Mouse (Mus musculus) thymus, postnatal 14 days (tissue): ENCODE results near the gene Xylt1.

Experiments used
- DNase-seq: peaks from one replicate; pipeline ENCODE4 v3.0.0; 2021

Gene Xylt1

DNA sequence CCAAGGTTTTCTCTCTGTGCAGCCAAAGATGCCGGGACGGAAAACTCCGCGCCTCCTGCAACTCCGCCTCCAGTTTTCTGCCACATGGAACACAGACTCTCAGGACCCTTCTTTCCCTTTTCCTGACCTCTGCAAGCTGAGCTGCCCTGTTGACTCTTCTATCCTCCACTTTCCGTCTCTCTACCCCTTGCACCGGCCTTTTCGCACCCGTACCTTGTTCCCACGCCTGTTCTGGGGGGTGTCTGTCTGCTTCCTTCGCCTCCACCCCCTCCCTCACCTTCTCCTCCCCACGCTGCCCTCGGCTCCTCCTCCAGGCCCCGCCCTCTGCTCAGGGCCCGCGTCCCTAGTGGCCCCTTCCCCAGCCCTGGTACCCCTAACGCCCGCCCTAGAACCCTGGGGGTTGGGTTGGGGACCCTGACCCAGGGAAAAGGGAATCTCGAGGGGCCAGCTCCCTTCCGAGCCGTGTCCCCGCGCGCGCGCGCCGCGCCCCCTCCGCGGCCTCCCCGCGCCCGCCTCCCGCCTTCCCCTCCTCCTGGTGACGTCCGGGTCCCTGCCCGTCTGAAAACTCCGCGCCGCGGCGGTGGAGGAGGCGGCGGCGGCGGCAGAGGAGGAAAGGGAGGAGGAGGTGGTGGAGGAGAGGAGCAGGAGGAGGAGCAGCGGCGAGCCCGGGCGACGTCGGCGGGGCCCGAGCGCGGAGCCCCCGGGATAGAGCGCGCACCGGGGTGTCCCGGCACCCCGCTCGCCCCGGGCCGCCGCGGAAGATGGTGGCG, at the start of gene Xylt1:
Xylt1 (plus strand) TSS at position 562 of the 770 bp plus-strand sequence.
- peak; percentile 89 for DNase-seq

DNA sequence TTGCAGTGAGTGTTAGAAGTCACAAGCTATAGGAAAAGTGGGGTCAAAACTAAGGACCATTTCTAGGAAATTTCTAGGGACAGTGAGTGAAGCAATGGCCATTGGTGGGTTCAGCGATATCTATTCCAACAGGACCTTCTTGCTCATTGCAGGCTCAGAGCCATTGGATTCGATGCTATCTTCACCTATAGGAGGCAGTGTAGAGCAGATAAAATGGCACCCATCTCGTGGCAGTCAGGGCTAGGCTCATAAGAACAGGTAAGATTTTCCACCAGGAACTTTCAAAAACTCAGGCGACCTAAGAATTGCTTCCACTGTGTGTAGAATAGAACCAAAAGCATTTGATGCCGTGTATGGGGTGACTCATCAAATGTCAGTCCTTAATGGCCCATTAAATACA, 46.8 kb upstream of the Xylt1 start:
- DNase-seq, result no peak

DNA sequence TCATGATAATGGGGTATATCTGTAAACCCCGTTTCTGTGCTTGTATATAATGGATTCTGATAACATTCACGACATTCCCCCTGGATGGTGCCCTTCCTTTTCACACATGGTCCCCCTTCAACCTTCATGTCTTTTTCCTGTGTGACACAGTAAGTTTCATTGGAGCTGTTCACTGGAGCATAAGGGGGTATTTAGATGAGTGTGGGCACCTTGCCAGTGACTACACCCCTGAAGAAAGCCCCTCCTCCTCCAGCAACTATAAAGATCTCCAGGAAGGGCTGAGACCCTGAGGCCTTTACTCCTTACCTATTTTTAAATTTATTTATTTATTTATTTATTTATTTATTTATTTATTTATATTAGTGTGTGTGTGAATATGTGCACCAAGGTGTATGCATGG, 24.5 kb upstream of the Xylt1 start:
- no peak for DNase-seq

DNA sequence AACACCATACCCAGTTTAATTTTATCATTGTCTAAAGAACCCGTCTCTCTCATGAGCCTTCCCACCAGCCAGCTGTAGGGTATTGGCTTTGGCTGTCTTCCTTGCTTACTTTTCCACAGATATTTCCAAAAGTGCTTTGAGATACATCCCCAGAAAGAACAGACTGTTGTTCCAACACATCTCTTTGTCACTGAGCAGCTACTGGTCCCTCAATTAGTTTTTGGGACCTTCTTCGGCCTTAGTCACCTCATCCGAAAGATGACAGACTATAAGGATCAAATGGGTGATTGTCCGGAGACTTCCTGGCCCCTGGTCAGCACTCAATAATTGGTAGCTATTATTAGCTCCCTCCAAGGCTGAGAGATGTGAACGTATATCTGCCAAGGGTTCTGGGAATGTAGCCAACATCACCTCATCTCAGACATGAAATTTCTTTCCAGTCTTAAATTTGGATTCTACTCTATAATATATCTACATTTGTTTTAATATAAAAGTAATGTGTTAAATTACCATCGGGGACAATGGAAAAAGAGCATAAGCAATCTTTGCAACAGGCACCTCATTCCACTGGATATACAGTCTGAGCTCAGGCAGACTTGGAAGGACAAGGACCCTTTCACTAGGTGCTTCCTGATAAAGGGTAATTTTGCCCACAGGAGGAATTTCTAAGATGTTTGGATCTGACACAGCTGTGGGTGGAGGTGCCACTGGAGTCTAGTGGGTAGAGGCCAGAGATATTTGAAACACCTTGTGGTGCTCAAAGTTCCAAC, 23.2 kb upstream of the Xylt1 start:
- no peak for DNase-seq

DNA sequence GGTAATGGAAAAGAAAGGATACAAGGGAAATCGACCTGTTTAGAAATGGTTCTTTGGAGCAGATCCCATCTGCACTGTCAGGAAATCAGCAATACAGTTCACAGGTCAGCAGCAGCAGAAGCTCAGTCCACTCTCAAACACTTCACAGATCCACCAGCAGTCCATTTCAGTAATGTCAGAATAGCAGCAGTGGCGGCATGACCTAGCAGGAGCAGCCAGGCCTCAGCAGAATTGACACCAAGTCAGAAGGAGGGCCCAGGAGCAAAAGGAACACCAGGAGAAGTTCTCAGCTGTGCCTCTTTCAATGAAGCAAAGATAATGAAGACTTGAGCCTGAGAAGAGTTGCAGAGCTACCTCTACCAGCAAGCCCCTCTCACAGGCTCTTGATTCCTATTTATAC, 19.5 kb upstream of the Xylt1 start:
- no peak for DNase-seq

DNA sequence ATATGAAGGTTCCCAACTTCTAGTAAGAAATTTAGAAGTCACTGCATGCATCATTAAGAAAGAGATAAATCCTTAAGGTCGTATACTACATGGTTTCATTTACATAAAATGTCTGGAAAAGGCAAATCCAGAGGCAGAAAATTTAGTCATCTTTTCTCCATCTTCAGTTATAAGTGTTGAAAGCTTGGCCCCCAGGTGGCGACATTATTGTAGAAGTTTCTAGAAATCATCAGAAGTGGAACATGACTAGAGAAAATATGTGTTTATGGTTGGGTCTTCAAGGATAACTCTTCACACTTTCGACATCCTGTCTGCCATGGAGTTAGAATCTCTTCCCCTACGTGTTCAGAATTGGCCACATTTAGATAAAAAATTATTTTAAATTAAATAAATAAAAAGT, 18.3 kb upstream of the Xylt1 start:
- peak; percentile 30 for DNase-seq

DNA sequence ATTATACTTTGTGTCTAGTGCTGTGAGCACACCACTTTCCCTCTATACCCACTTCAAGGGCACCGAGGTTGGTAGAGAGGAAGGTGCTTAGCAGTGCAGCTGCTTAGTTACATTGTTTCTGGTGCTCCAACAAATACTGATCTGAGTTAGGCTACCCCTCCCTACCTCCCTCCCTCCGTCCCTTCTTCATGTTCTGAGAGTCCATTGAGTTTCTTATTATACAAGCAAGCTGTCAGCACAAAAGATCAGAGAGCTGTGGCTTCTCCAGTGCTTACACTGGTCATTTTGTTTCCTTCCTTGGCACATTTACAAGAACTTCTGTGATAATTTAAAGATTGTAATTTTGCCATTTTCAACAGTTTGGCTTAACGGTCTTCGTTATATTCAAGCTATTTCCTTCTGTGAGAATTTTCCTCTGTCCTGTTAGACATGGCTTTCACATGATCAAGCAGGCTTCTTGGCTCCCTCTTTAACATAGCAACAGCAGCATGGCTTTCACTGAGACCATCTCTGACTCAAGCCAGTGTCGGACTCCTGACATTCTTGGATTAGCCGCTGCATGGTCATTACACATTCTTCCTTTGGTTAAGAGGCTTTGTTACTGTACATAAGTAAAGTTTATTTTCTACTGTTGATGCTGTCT, 12.0 kb upstream of the Xylt1 start:
- no peak for DNase-seq

DNA sequence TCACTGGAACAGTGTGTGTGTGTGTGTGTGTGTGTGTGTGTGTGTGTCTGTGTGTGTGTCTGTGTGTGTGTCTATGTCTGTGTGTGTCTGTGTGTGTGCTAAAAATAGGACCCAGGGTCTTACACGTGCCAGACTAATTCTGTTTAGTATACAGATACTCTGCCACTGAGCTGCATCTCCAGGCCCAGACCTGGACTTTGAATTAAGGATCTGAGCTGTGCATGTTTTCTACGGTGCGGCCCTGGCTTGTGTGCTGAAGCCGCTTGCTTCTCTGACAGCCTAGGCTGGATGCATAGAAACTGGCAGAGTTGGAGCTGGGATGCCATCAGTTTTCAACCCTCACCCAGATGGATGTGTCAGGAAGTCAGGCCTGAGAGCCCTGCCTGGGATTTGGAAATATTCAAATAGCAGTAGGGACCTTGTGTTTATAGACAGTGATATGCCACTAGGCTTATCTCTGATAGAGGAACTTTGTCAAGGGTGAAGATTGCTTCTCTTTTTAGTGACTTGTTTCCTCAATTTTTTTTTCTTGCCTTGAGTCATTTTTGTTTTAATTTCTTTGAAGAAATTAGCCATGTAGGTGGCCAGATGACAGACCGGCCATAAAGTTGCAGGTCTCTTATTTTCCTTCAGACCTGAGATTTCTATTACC, 11.4 kb upstream of the Xylt1 start:
- no peak for DNase-seq

DNA sequence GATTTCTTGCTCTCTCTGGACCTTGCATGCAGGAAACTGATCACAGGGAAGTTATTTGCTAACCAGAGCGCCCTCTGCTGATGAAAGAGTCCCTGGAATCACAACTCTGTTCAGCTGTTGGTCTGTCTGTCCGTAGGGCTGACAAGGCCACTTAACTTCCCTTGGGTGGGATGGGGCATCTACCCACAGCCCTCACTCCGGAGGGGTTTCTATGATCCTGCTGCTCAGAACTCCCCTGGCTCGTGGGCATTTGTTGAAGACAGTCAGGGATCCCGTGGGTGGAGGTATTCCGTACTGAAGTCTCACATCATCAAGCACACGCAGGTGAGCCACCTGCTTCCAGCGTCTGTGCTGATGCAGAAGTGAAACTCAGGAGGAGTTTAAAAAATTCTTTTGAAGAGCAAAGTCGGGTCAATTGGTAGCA, 4.9 kb upstream of the Xylt1 start:
- DNase-seq, result peak; percentile 69

DNA sequence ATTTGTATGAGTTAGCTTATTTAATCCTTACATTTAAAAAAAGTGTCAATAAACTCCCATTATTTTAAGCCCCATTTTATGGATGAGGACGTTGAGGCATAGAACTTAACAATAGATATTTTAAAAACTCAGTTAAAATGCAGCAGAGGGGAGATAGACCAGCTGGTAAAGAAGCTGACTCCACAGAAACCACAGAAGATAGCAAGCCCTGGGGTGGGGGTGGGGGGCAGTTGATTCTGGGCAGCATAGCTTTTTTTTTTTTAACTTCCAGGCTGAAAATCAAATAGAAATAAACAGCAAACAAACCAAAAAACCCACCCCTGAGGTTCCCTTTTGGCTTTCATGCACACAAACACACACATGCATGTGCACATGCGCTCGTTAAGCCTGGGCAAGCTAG, 3.6 kb upstream of the Xylt1 start:
- DNase-seq, result no peak

DNA sequence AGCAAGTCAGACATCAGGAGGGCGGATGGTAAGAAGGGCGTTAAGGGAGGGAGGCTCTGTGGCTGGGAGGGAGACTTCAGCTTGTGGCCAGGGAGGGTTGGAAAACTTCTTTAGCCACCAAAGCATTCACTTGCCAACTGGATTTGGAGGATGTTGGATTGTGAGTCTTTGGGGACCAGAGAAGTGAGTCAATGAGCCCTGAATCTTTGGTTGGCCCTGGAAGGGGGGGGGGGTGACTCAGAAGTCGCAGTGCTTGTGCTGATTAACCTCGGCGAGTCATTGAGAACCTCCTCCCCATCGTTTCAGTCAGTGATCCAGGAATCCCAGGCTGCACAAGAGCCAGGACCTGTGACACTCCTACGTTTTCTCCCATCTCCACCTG, 752 bp upstream of the Xylt1 start:
- no peak for DNase-seq

DNA sequence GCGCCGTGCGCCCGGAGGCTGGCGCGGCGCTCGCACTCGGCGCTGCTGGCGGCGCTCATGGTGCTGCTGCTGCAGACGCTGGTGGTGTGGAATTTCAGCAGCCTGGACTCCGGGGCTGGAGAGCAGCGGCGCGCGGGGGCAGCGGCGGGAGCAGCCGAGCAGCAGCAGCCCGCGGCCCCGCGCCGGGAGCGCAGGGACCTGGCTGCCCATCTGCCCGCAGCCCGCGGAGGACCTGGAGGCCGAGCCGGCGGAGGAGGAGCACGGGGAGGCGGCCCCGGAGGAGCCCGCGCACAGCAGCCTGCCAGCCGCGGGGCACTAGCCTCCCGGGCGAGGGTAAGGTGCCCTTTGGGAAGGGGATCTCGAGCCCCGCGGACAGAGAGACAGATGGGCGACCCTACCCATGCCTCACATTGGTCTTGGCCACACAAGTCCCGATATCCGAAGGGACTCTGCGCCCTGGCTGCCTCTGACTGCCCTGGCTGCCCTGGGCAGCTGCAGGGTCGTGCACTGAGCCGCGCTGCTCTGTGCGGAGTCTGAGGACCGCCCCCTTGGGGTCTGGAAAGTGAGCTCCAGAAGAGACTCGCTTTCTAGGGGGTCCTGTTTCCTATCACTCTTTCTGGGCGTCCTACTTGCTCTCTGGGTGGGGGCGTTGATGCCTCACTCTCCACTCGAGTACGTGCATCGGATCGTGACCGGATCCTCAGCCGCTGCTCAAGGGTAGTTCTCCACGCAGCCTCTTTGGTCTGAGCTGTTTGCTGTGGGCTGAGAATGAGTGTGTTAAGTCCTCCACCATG, 606 bp downstream of the Xylt1 start:
- peak; percentile 61 for DNase-seq

DNA sequence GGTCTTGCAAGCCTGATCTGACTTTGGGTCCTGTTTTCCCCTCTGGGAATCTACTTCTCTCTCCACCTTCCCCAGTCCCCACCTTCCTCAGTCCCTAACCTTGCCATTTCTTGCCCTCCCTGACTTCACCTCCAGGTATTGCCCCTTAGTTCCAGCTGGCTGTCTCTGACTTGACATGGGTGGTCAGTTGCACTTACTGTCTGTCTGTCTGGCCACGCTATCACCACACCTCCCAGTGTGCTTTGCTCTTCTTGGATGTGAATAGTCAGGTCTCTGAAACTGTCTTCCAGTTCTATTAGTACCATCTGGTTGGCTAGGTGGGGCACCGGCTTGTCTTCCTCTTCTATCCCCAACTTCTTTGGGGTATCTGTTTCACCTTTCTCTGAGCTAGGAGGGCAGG, 1.2 kb downstream of the Xylt1 start:
- DNase-seq, result no peak

DNA sequence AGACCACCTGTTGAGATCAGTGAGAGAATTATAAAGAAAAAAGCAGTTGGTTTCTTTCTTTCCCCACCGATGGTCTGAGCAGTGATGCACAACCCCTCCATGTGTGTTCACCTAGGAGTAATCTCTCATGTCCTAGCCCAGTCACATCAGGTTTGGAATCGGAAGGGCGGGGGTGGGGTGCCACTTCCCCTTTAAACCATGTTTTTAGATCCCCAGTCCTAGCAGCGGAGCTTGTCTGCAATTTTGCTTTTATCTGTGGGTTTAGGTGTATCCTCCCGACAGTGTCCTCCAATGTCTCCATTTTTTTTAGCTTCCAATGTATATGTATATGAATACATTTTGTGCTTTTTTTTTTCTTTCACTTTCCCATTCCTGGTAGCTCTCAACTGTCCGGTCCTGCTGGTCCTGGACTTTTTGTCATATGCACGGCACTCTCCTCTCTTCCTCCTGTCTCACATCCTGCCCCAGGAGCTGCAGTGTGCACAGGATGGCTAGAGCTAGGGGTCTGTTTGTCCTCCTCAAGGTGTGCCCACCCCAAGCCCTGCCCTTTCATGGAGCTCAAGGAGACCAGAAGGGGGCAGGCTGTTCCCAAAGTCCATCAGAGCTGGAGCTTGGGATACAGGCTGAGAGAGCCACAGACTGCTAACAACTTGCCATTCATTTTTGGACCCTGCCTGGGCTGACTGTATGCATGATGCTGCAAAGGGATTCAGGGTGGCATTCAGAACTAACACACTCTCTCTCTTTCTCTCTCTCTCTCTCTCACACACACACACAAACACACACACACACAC, 2.6 kb downstream of the Xylt1 start:
- DNase-seq, result no peak

DNA sequence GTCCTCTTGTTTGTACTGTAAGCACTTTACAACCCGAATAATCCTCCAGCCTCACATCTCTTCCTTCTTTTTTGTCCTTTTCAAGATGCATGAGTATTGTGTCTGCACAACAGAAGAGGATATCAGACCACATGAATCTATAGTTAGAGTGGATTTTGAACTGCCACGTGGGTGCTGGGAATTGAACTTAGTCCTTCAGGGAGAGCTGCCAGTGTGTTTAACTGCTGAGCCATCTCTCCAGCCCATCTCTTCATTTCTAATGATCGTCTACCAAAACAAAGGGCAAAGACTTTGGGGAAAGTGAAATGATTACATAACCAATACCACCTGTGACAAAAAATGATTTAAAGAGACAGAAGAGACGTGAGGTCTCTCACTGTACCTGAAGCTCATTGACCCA, 5.6 kb downstream of the Xylt1 start:
- DNase-seq, result no peak

DNA sequence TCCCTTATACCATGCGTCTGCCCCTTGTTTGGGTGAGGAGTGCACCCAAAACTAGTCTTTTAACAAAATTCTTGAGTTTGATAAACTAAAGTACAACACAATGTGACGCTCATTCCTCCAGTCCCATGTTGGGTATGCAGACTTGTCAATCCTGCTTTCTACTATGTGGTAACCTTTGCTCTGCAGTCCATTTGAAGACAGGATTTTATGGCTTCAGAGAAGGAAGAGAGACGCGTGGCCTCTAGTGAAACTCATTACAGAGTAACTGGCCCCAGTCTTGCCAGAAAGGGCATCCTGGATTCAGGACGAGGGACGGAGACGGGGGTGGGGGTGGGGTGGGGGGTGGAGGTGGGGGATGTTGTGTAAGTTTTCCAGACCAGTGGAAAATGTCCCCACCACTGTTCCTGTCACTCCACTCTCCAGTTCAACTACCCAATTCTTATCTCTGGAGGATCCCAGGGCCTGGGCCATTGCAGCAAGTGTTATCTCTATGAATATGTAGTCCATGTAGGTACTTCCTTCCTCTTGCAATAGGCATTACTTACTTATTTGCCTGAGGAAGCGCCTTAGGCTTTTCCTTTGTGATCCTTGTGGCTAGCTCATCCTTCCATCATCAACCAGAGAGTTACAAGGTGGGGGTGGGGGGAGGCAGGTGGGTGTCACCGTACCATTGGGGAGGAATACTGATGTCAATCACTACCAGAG, 7.7 kb downstream of the Xylt1 start:
- no peak for DNase-seq

DNA sequence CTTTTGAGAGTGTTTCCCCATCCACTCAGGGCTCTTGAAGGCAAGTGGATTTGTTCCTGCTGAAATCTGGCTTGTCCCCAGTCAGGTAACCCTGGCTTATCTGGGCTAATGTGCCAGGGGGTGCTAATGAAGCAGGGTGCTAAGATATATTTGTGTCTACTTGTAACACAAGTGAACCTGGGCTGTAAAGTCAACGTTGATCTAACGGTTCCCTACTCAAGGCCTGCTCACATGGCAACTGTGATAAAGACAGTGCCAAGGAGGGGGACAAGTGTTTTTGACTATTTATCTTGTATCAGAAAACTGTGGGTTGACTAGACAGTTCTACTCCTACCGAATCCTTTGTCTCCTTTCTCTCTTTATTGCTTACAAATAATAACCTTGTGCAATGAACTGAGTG, 8.3 kb downstream of the Xylt1 start:
- DNase-seq, result no peak

DNA sequence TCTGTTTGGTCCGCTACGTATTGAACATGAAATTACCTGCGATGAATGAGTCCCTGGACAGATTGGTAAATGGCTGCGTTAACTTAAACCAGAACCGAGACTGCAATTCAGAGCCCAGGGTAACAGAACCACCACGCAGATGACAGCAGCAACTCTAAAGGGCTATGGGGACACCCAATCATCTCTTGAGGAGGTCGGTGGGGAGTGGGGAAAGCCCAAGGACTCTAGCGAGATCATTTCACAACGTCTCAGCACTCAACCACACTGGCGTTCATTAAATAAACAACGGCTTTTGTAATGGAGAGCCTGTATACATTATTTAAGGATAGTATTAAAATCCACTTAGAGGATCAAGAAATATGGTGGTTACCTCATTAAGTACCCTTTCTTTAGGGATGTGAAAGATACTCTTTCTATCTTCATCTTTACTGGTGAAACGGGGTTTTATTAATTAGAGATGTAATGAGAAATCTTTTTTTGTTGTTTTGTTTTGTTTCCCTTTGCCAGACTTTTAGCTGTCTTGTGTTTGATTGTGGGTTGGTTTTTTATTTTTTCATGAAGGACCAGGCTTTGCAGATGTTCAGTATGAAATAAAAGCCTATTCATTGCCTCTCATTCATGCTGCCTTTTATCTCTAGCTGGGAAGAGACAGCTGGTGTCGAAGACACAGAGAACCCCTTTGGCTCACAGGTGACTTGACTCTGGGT, 12.2 kb downstream of the Xylt1 start:
- DNase-seq, result no peak

DNA sequence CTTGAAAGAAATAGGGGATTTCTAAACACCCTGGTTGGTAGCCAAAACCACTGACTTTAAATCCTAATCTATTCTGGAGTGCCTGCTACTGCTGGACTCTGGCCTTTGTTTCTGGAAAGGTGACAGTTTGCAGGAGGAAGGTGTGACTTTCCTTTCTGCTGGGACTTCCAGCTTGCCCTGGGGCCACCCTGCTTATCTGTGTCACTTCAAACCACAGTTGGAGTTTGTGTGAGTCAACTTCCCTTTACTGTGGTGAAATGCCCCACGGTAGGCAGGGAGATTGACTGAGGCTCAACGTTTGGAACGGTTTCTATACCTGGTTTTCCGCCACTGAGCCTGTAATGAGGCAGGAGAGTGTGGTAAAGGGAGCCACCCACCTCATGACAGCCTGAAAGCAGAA, 13.2 kb downstream of the Xylt1 start:
- peak; percentile 23 for DNase-seq

DNA sequence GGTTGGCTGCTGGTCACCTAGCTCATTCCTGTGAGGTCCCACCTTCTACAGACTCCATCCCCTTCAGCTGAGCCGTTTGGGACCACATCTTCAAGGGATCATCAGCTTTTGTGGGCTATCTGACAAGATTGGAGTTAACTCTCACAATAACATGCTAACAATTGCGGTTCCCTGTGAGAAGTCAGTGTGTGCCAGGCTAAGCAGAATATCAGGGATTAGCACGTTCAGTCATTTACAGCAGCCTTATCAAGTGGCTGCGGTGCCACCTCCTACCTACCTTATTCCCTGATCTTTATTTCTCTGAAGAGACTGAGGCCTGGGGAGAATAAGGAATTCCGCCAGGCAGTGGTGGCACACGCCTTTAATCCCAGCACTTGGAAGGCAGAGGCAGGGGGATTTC, 13.6 kb downstream of the Xylt1 start:
- DNase-seq, result no peak

DNA sequence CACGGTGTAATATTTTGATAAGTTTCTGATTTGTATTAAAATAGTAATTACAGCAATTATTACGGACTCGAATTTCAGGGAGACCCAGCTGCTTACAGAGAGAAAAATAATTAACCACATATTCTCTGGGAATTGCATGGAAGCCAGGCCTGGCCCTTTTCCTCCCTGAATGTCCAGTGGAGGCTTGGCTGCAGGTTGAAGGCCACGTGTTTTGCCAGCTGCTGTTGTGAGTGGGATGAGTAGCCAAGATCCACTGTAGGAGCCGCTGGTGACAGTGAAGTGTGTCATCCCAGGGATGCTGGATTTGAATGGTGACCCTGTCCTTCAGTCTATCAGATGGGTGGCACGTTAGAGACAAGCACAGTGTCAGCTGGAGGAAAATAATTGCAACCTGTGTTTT, 14.7 kb downstream of the Xylt1 start:
- DNase-seq, result no peak
